Mouse (Mus musculus): ENCODE results near the gene Gm2696.

- TF ChIP-seq CTCF (IDR thresholded peaks at IDR 0.05; ENCODE audit: low read depth) (no peak), EP300 (IDR thresholded peaks at IDR 0.05; ENCODE audit: low read depth) (no peak)
Observed at GRCm38 (mm10) chr10:77839006-77839405, 24.5 kb downstream of the Gm2696 start.
